Mouse (Mus musculus) lung, adult 2 months (tissue): ENCODE data around the gene Usp6nl.

Experiments used
- CTCF ChIP-seq: fragments of 200-500 bp; IDR thresholded peaks from 2 replicates; pipeline ENCODE4 v1.5.1; 2011; ENCODE audit warnings: mild to moderate bottlenecking, low read length, control low read depth; ENCODE audit not compliant: insufficient read depth
- POLR2A ChIP-seq: fragments of 200-500 bp; IDR thresholded peaks from 2 replicates; pipeline ENCODE4 v1.6.1; 2011; ENCODE audit warnings: low read depth, mild to moderate bottlenecking, control low read depth, low read length, borderline replicate concordance; ENCODE audit errors: extremely low read depth

GRCm38 (mm10) chr2:6396626-6397146 lies 74.2 kb downstream of the Usp6nl start:
- TF ChIP-seq POLR2A, result no peak
- TF ChIP-seq CTCF, result no peak
